Mouse (Mus musculus) ES-E14 (cell line): Measurements from ENCODE around the gene Cygb. TPM values are rescaled to one million over a fixed set of nuclear protein-coding genes. Genes with fewer than 3 reads are reported as not detected.

Source experiments
- DNase-seq: peaks from one replicate; pipeline ENCODE4 v3.0.0-alpha.2; 2013; ENCODE audit warnings: low read depth, low spot score
- H3K27ac ChIP-seq: 2 replicates; pipeline ENCODE4 v1.5.1; 2012; ENCODE audit warnings: low read depth, mild to moderate bottlenecking, low read length, moderate library complexity, mixed read lengths; ENCODE audit not compliant: poor library complexity, insufficient read depth, severe bottlenecking
- H3K36me3 ChIP-seq: 2 replicates; pipeline ENCODE4 v1.6.1; 2012; ENCODE audit warnings: mild to moderate bottlenecking, low read length, moderate library complexity, mixed read lengths; ENCODE audit not compliant: control insufficient read depth, poor library complexity, insufficient read depth, severe bottlenecking
- H3K4me1 ChIP-seq, 2 experiments: fragments of 150-350 bp in 1 of 2; sonication (generic) in 1 of 2; 2 replicates each; pipeline ENCODE4 v1.6.1; 2012; ENCODE audit warnings: low read length in 2 of 2, mild to moderate bottlenecking in 1 of 2, mixed read lengths in 1 of 2; ENCODE audit not compliant: control insufficient read depth in 2 of 2, insufficient read depth in 2 of 2, poor library complexity in 1 of 2
- H3K4me3 ChIP-seq, 2 experiments: fragments of 150-350 bp in 1 of 2; sonication (generic) in 1 of 2; 2 replicates each; pipeline ENCODE4 v1.5.1; 2012; ENCODE audit warnings: low read length in 2 of 2, low read depth in 1 of 2, mild to moderate bottlenecking in 1 of 2, mixed read lengths in 1 of 2; ENCODE audit not compliant: insufficient read depth in 1 of 2, poor library complexity in 1 of 2, severe bottlenecking in 1 of 2
- H3K9ac ChIP-seq: 2 replicates; pipeline ENCODE4 v1.6.1; 2012; ENCODE audit warnings: low read depth, mild to moderate bottlenecking, low read length, mixed read lengths; ENCODE audit not compliant: poor library complexity, insufficient read depth, severe bottlenecking
- H3K9me3 ChIP-seq: fragments of 150-350 bp; sonication (generic); 2 replicates; pipeline ENCODE4 v1.6.1; 2012; ENCODE audit warnings: low read depth, mild to moderate bottlenecking, low read length; ENCODE audit not compliant: control insufficient read depth, insufficient read depth
- CHD2 ChIP-seq: IDR thresholded peaks from 2 replicates; pipeline ENCODE4 v1.6.1; 2014; ENCODE audit warnings: mild to moderate bottlenecking, low read depth, low read length, inconsistent platforms
- HCFC1 ChIP-seq: IDR thresholded peaks from 2 replicates; pipeline ENCODE4 v1.6.1; 2012; ENCODE audit warnings: low read length, inconsistent platforms, borderline replicate concordance; ENCODE audit not compliant: insufficient read depth
- MAFK ChIP-seq: IDR thresholded peaks from 2 replicates; pipeline ENCODE4 v1.6.1; 2014; ENCODE audit warnings: mild to moderate bottlenecking, low read depth, low read length, inconsistent platforms; ENCODE audit not compliant: insufficient read depth
- ZC3H11A ChIP-seq: IDR thresholded peaks from 2 replicates; pipeline ENCODE4 v1.6.1; 2012; ENCODE audit warnings: low read depth, mild to moderate bottlenecking, inconsistent platforms, low read length, borderline replicate concordance
- ZNF384 ChIP-seq: IDR thresholded peaks from 2 replicates; pipeline ENCODE4 v1.6.1; 2012; ENCODE audit warnings: low read depth, low read length, inconsistent platforms
- in situ Hi-C, 2 experiments: fragments of 600-800 bp; cut with MboI; formaldehyde crosslinking; loops; one replicate each; pipeline ENCODE4 v1.15.1; 2025; ENCODE audit warnings: low sequenced_read_pairs in 2 of 2, inconsistent platforms in 1 of 2; ENCODE audit not compliant: unreplicated experiment in 2 of 2
- total RNA-seq: library from RNA; depleted of rRNA; stranded (reverse); fragments of 300-350 nt; gene quantifications from 2 replicates; pipeline ENCODE4 v1.2.3, GENCODE M21; 2012; rRNA removed

The Cygb gene
- total RNA-seq, 1 experiment: 0.40 TPM

DNA sequence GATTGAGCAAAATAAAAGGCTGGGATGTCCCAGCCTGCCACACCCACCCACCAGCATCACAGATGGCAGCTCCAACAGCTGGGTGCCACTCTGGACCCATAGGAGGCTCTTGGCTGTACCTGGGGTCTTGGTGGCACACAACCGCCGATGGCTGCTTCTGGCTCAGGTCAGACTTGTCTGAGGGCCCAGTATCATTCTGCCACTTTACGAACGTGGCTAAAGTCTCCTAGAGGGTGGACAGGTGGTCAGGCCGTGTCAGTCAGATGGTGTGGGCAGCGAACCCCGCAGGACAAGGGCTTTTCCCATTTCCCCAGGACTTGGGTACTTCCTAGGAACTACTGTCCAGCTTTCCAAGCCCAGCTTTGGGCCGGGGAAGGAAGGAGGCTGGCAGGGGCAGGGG, 52.9 kb downstream of the Cygb start:
- DNase-seq: no peak
- Histone ChIP-seq H3K9ac (no peak overlapping the region), H3K9me3 (no peaks in the 10 kb centered on the region), H3K27ac (no peak overlapping the region), H3K4me3 (no peak overlapping the region), H3K36me3 (peaks cover 53% of the 10 kb centered on the region), H3K4me1 (peaks cover 2 to 27% of the 10 kb centered on the region in 2 experiments; a peak in 2 of 4 replicates)
- in situ Hi-C loops: no loop called here
- TF ChIP-seq ZC3H11A (no peak), ZNF384 (no peak), CHD2 (no peak), HCFC1 (no peak), MAFK (no peak)

DNA sequence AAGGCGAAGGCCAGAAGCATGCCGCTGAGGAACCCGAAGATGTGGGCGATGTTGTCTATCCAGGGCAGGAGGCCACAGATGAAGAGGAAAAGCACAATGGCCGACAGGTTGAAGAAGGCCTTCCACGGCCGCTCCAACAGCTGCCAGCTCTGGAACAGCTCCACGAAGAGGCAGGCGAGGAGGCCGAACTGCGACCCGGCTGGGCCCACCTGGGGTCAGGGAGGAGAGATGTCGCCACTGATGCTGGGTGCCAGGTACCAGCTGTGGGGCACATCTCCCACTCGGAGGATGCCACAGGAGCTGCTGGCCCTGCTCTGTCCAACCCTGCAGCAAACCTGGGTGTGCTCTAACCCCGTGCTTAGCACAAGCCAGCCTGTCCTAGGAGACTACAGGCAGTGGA, 54.9 kb downstream of the Cygb start:
- H3K4me3 ChIP-seq: no peak overlapping the region
- no peak overlapping the region for H3K9ac ChIP-seq
- no peak for DNase-seq
- TF ChIP-seq CHD2 (no peak), HCFC1 (no peak), ZC3H11A (no peak), ZNF384 (no peak), MAFK (no peak)
- in situ Hi-C loops: no loop called here
- peaks cover 0 to 12% of the 10 kb centered on the region in 2 experiments; a peak in 2 of 4 replicates for H3K4me1 ChIP-seq
- H3K27ac ChIP-seq: no peak overlapping the region
- H3K9me3 ChIP-seq: no peaks in the 10 kb centered on the region
- H3K36me3 ChIP-seq: peaks cover 44% of the 10 kb centered on the region

DNA sequence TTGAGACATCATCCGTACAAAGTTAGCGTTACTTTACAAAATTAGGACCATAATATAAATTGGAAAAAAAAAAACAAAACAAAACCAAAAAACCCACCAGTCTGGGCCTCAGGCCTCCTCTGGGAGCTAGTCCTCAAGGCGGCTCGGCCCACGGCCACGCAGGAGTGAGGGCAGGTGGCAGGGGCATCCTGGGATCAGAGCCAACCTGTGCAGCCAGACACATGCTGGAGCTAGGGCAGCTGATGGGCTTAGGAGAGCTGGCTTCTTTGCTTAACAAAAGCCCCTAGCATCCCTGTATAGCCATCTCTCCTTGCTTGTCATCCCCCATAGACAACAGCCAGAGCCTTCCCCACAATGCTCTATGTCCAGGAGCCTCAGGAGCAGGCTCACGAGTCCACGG, 55.9 kb downstream of the Cygb start:
- Histone ChIP-seq H3K9ac (no peak overlapping the region), H3K9me3 (no peaks in the 10 kb centered on the region), H3K4me1 (peaks cover 0 to 4% of the 10 kb centered on the region in 2 experiments; a peak in 1 of 4 replicates), H3K36me3 (peaks cover 41% of the 10 kb centered on the region), H3K4me3 (no peak overlapping the region), H3K27ac (no peak overlapping the region)
- TF ChIP-seq MAFK (no peak), HCFC1 (no peak), ZC3H11A (no peak), ZNF384 (no peak), CHD2 (no peak)
- in situ Hi-C loops: no loop called here
- no peak for DNase-seq

DNA sequence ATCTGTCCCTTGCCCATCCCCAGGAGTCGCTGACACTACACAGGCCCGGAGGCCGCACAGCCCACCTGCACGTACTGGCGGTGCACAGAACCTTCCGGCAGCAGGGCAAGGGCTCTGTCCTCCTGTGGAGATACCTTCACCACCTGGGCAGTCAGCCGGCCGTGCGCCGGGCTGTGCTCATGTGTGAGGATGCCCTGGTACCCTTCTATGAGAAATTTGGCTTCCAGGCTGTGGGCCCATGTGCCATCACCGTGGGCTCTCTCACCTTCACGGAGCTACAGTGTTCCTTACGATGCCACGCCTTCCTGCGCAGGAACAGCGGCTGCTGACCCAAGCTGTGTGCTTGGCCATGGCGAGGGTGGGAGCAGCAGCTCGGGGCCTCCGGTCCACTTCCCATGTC, 57.3 kb downstream of the Cygb start:
- Histone ChIP-seq H3K27ac (no peak overlapping the region), H3K4me1 (peaks cover 0 to 9% of the 10 kb centered on the region in 2 experiments; a peak in 3 of 4 replicates), H3K9ac (no peak overlapping the region), H3K4me3 (peak overlapping the region in 1 of 2 experiments; percentile 7; a peak in 1 of 4 replicates), H3K36me3 (peaks cover 32% of the 10 kb centered on the region), H3K9me3 (no peaks in the 10 kb centered on the region)
- no peak for TF ChIP-seq ZNF384
- TF ChIP-seq MAFK: no peak
- no peak for TF ChIP-seq CHD2
- TF ChIP-seq ZC3H11A: no peak
- no peak for TF ChIP-seq HCFC1
- in situ Hi-C loops: no loop called here
- DNase-seq: no peak

Other genes starting within 250 kb of the Cygb start
- 3.7 and 6.1 TPM in 2 replicates for gene Rnf157, start 241.3 kb downstream of the Cygb start, total RNA-seq
- gene Ubald2, start 220.2 kb downstream of the Cygb start, total RNA-seq: 106 and 117 TPM in 2 replicates
- 0.22 and 0.37 TPM in 2 replicates for gene Qrich2, start 188.1 kb downstream of the Cygb start, total RNA-seq
- 100 and 121 TPM in 2 replicates for gene Prpsap1, start 160.1 kb downstream of the Cygb start, total RNA-seq
- 2.1 and 2.3 TPM in 2 replicates for gene Sphk1, start 123.4 kb downstream of the Cygb start, total RNA-seq
- gene Ube2o, start 72.9 kb downstream of the Cygb start, total RNA-seq: 45.2 and 50.0 TPM in 2 replicates
- 0.16 and 0.94 TPM in 2 replicates for gene Aanat, start 67.9 kb downstream of the Cygb start, total RNA-seq
- 29.3 and 53.8 TPM in 2 replicates for gene Rhbdf2, start 27.3 kb downstream of the Cygb start, total RNA-seq
- gene Prcd, start 779 bp downstream of the Cygb start, total RNA-seq: 2.0 and 2.2 TPM in 2 replicates
- not detected in 2 replicates for gene St6galnac1, start 121.2 kb upstream of the Cygb start, total RNA-seq
- gene Mxra7, start 173.7 kb upstream of the Cygb start, total RNA-seq: 5.8 and 9.4 TPM in 2 replicates
- 34.4 and 36.6 TPM in 2 replicates for gene Mettl23, start 189.0 kb upstream of the Cygb start, total RNA-seq
- gene Jmjd6, start 189.1 kb upstream of the Cygb start, total RNA-seq: 78.1 and 80.8 TPM in 2 replicates
- gene Mfsd11, start 198.1 kb upstream of the Cygb start, total RNA-seq: 21.5 and 26.5 TPM in 2 replicates
- gene Srsf2, start 198.8 kb upstream of the Cygb start, total RNA-seq: 361 and 367 TPM in 2 replicates